Mouse (Mus musculus) adrenal gland, postnatal 0 days (tissue): Measurements from ENCODE around the gene Lig4. TPM values are rescaled to one million over a fixed set of nuclear protein-coding genes. Genes with fewer than 3 reads are reported as not detected.

ENCODE experiments used
- polyA plus RNA-seq: library from polyadenylated mRNA; unstranded; fragments of >200 nt; fragmentation: Nextera tagmentation; extraction: Ambion mirVana; gene quantifications from 2 replicates; pipeline ENCODE4 v1.2.1, GENCODE M21; 2015

Gene Lig4
- polyA plus RNA-seq = 1.8 and 2.6 TPM in 2 replicates

DNA sequence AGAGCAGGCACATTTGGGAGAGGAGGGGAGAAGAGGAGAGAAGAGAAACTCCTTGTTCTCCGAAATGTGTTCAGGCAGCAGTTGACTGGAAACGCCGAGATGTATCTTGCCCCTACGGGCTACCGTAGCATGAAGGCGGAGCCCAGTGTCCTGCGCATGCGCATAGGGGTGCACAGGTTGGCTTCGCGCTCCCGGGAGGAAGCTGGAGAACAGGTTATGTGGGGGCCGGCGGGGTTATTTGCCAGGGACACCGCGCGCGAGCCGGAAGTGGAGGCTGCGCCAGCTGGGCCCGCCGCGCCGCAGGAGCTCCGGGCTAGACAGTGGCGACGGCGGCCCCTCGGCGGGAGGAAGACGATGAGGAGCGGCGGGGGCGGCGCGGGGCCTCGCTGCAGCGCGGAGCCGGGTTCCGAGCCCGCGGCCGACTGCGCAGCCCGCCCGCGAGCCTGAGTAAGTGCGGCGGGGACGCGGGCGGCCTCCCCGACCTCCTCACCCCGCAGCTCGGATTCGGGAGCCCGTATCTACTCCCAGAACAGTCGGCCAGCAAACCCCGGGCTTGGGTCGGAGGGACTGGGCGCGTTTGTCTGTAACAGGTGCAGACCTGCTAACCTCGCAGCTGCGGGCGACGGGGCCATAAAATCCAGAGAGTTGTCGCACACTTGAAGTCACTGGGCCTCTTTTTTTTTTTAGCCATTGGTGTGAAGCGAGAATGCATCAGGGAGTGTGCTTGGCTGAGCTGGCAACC, at the start of gene Lig4, which contains the start of gene Abhd13:
Lig4 (minus strand) TSS at position 114 of the 742 bp plus-strand sequence.
Abhd13 (plus strand) TSS at position 135 of the 742 bp plus-strand sequence.

GRCm38 (mm10) chr8:10006156-10006985, 28.9 kb upstream of the Lig4 start, which contains the start of gene Tnfsf13b:
Gene Tnfsf13b, plus strand, starts transcription at chr8:10006467.

Other genes with a start within 250 kb of the Lig4 start
- 6.9 and 16.2 TPM in 2 replicates for gene Fam155a, start 206.5 kb downstream of the Lig4 start, polyA plus RNA-seq
- gene Gm10217, start 113.4 kb downstream of the Lig4 start, polyA plus RNA-seq = not detected in 2 replicates
- gene Abhd13, start within 50 bp of the Lig4 start, polyA plus RNA-seq = 9.8 and 11.4 TPM in 2 replicates
- 1.7 and 3.0 TPM in 2 replicates for gene Tnfsf13b, start 28.8 kb upstream of the Lig4 start, polyA plus RNA-seq
- gene Myo16, start 176.2 kb upstream of the Lig4 start, polyA plus RNA-seq = 0.03 and 0.32 TPM in 2 replicates